Mouse (Mus musculus): ENCODE data around the gene Chic2.

- TF ChIP-seq POLR2A (IDR thresholded peaks at IDR 0.05; ENCODE audit: borderline replicate concordance, insufficient read depth, low read length), result no peak
- no peak for TF ChIP-seq CTCF (IDR thresholded peaks at IDR 0.05; ENCODE audit: borderline replicate concordance, insufficient read depth, low read depth, low read length)
These were observed 95.3 kb downstream of the Chic2 start for GRCm38 (mm10) chr5:74949298-74949697.
